Mouse (Mus musculus): ENCODE data around the gene Zranb1.

DNA sequence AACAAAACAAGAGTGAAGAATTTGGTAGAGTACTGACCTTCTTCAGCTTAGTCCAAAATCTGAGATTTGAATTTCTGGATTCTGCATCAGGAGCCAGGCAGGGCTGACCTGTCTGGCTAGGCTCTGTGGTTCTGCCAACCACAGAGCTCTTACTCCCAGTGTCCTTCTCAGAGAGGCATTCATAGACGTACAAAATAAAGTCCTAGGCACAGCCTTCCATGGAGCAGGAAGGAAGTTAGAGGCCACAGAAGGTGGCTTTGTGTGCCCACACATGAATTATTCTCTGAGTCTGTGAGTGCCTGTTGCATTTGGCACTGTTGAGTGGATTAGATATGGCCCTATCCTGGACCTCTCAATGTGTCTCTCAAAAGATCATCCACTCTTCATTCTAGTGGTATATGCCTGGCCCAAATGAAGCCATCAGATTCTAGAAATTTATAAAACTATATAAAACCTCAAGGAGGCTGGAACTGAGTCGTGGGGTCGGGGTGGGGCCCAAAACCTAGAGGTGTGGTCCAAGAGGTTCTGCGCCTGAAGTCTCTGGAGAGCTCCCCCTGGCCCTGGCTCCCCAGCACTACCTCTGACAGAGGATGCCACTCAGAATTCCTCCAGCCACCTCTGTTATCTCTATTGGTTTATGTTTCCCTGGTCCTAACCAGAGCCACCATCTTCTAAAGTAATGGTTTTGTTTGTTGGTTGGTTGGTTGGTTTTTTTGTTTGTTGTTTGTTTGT lies 42.3 kb upstream of the Zranb1 start:
- TF ChIP-seq CTCF (IDR thresholded peaks at IDR 0.05; ENCODE audit: control insufficient read depth, insufficient read depth, insufficient read length) (no peak), MAX (IDR thresholded peaks at IDR 0.05) (no peak), USF1 (IDR thresholded peaks at IDR 0.05; ENCODE audit: low read depth) (no peak), MYOG (IDR thresholded peaks at IDR 0.05; ENCODE audit: control insufficient read depth, extremely low read depth, insufficient read length) (no peak), FOSL1 (IDR thresholded peaks at IDR 0.05; ENCODE audit: insufficient read depth, low read length, poor library complexity, severe bottlenecking) (no peak), MYOD1 (IDR thresholded peaks at IDR 0.05; ENCODE audit: control insufficient read depth, insufficient read length, low read depth) (no peak), CEBPB (IDR thresholded peaks at IDR 0.05; ENCODE audit: low read depth) (no peak)
